Mouse (Mus musculus): Measurements from ENCODE around the gene BC004004. TPM values are rescaled to one million over a fixed set of nuclear protein-coding genes. Genes with fewer than 3 reads are reported as not detected.

The BC004004 gene
- total RNA-seq (2023) = 54.7 TPM

DNA sequence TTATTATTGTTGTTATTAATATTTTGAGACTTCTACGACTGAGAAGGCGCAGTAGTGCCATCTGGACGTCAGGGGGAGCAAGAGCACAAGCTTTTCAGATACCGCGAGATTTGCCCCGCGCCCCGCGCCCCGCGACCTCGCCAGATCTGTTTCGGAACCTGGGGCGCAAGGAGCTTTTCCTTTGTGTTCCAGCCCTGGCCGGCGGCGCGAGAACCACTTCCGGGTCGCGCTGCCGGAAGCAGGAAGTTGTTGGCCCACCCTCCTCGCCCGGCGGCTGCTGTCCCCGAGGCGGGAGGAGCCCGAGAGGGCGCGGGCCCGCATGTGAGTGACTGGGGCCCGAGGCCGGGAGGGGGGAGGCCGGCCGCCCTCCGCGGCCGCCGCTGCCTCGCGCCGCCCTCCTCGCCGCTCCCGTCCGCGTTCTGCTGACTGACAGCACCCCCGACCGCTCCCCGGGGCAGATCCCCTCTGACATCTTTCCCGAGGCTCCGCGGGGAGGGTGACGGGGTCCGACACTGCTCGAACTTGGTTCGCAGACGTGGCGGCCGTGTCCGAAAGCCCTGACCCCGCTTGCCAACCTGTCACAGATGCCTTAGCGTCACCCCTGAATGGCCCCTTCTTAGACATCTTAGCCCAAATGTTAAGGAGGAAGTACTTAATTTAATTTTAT, at the start of gene BC004004:
BC004004 (plus strand) TSS at position 107 of the 667 bp plus-strand sequence.

DNA sequence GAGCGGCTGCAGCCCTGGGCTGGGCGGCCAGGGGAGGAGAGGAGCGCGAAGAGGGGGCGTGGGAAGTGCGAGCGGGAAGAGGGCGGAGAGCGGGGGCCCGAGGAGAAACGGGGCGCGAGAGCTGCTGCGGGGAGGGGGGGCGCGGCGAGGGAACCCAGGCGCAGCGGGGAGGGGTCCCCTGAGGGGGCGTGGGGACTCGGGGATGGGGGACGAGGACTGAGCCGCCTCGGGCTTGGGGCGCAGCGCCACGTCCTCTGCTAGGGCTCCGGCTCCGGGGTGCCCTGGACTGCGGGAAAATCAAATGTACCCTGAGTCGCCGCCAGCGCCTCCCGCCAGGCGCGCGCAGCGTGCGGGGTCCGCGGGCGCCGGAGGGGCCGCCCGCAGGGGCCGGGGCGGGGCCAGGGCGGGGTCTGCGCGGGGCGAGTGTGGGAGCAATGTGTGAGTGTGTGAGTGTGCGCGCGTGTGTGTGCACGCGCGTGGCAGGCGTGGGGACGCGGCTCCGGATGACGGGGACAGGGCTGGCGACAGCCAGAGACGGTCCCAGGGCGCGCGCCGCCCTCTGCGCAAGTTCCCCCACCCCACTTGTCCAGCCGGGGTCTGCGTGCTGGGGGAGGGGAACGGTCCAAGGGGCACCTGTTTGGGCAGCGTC, 30.7 kb upstream of the BC004004 start, which contains the start of gene Cpne5:
Cpne5 (minus strand) TSS at position 396 of the 649 bp plus-strand sequence.

DNA sequence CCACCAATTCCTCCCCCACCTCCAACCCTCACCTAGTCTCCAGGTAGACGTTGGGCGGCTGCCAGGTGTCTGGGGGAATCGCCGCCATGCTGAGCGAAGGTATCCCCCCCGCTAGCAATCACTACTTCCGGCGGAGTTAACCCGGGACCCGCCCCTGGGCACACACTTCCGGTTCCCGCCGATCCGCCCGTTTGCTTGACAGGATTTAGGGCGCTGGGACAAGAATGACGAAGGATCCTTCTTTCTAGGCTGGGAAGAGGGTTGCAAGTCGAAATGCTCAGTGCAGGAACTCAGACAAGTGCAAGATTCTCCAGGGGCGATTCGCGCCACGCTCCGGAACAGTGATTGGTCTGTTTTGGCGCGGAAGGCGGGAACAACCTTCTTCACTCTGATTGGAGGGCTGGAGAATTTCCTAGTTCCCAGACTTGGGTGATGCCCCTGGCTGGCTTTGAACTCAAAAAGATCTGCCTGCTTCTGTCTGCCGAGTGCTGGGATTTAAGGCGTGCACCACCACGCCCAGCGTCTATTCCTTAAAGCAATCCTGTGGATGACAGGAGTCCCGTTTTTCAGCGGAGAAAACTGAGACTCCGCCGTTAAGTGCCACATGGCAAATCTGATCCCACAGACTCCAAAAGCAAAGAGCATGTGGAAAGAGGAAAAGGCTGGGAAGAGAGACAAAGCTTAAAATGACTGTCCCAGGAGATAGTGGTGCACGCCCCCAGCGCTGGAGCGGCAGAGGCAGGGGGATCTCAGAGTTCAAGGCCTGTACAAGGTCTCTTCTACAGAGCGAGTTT, 4.6 kb upstream of the BC004004 start, which contains the start of gene Ppil1:
Ppil1 (minus strand) TSS at position 347 of the 794 bp plus-strand sequence.

DNA sequence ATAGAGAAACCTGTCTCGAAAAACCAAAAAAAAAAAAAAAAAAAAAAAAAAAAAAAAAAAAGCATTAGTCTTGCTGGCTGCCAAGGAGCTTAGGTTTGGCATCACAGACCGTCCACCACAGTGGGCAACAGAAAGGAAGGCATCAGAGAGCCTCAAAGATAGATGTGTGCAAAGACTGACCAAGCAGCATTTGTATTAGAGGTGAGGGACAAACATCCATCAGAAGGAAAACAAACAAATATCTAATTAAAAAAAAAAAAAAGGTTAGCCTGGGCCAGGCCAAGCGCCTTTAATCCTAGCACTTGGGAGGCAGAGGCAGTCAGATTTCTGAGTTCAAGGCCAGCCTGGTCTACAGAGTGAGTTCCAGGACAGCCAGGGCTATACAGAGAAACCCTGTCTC, 48.8 kb downstream of the BC004004 start, which contains the start of gene Pi16:
Pi16 (plus strand) TSS at position 301 of the 400 bp plus-strand sequence.

DNA sequence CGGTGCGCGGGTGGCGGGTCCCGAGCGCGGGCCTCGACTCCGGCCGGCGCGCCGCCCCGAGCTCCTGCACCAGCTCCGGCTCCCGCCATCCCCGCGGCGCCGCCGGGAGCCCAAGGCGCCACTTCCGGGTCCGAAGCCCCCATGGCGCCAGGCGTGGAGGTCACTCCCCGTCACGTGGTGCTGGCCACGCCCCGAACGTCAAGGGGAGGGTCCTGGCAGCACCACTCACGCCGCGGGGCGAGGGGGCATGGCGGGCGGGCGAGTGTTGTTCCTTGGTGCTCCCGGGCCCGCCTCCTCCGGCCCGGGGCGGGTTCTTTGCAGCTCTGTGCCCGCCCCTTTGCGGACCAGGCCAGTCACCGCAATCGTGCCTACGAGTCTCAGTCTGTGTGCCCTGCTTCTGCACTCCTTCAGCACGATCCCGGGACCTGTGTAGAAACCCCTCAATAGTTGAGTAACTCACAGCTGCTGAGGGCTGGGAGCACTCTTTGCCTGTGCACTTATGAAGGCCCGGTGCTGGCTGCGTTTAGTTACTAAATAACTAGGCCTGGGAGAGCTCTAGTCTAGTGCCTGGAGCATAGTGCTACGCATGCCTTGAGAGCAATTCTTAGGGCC, 79.2 kb downstream of the BC004004 start, which contains the start of gene Mtch1:
Mtch1 (minus strand) TSS at position 290 of the 612 bp plus-strand sequence.

DNA sequence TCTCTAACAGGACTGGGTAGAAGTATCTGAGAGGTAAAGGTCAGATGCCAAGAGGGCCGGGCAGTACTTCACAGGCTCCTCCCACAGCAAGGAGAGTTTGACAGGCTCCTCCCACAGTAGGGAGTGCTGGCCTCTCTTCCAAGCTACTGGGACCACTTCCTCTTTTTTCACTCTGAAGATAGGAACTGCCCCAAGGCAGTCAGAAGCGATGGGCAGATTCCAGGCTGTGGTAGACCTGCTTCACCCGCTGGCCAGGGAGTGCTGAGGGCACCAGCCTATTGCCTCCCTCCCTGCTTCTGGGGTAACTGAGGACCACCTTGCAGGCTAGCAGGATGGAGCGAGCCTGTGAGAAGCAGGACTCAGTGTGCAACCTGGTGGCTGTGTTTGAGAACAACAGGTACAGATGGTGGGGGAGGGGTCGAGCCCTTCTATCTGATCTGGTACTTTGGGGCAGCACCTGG, 92.2 kb downstream of the BC004004 start, which contains the start of gene Fgd2:
Fgd2 (plus strand) TSS at position 154 of the 461 bp plus-strand sequence.

Other genes with a start within 250 kb of the BC004004 start
- 492 TPM for gene Srsf3, start 236.2 kb upstream of the BC004004 start, total RNA-seq (2023)
- 7.8 TPM for gene Cdkn1a, start 177.8 kb upstream of the BC004004 start, total RNA-seq (2023)
- 1.3 TPM for gene Rab44, start 154.6 kb upstream of the BC004004 start, total RNA-seq (2023)
- gene Cpne5, start 30.6 kb upstream of the BC004004 start, total RNA-seq (2023) = 0.32 TPM
- gene Ppil1, start 4.6 kb upstream of the BC004004 start, total RNA-seq (2023) = 9.9 TPM
- 0.26 TPM for gene Pi16, start 48.9 kb downstream of the BC004004 start, total RNA-seq (2023)
- 45.0 TPM for gene Mtch1, start 79.1 kb downstream of the BC004004 start, total RNA-seq (2023)
- gene Fgd2, start 92.1 kb downstream of the BC004004 start, total RNA-seq (2023) = 29.9 TPM
- 557 TPM for gene Pim1, start 222.0 kb downstream of the BC004004 start, total RNA-seq (2023)